Mouse (Mus musculus): ENCODE measurements around the gene Exph5. TPM values are rescaled to one million over a fixed set of nuclear protein-coding genes. Genes with fewer than 3 reads are reported as not detected.

The Exph5 gene
- polyA plus RNA-seq, 1 experiment from 2014 or later = 0.39 TPM

DNA sequence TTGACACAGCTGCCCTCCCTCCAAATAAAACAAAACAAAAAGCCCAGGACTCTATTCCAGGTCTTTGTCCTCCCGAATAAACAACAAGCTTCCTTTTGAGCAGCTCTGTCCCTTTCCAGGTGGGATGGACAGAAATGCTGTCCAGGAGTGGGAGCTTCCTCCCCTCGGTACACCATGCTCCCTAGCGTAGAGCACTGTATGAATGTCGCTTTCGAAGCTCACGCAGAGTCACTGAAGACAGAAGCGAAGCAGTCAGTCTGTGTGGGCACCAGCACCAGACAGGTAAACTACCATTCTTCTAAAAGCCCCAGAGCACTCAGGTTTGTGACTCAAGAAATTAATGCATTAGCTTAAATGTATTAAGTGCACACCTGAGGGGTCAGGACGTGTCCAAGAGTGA lies 20.2 kb downstream of the Exph5 start:
- no peak for ATAC-seq (ENCODE audit: insufficient number of reproducible peaks, insufficient read depth, low FRiP score, low read depth)

DNA sequence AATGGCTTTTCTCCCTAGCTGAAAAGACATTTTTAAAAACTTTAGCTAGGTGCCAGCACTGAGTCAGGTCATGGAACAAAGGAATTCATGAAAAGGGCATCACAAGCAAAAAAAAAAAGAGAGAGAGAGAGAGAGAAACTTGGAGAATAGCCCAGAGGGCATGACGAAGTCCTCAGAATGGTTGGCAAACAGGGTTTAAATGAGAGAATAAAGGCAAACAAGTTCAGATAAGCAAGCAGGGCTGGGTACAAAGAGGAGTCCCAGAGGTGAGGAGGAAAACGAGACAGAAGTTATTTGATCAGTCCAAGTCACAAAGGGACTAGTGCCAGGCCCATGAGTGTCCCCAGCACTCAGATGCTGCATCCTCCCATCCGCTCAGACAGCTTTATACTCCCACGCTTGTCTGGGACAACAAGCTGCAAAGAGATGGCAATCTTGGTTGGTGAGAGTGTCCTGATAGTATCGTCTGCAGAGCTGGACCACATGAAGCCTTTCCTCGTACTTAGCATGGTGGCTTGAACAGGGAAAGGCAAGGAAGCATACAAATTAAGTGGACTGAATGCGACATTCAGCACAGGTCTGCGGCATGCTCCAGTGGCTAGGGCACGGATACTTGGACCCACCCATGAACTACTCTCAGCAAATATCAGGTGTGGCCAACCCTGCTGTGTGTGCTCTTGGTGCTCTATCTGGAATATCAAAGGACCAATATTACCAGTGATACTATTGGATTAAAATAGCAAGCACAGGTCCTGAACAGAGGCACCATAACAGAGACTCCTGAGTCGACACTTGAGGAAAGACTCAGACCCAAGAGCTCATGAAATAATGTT lies 22.2 kb downstream of the Exph5 start:
- no peak overlapping the region for H3K27ac ChIP-seq (replicated peaks in 1 of 2; ENCODE audit: control insufficient read depth in 1 of 2, insufficient read depth in 1 of 2, low read depth in 2 of 2, low read length in 2 of 2)
- H3K4me2 ChIP-seq (ENCODE audit: low read length) = no peak overlapping the region
- H3K36me3 ChIP-seq (ENCODE audit: control insufficient read depth, insufficient read depth, low read length) = no peaks in the 10 kb centered on the region
- no peak overlapping the region for H3K4me3 ChIP-seq (ENCODE audit: control insufficient read depth in 1 of 2, insufficient read depth in 1 of 2, low read depth in 1 of 2, low read length in 2 of 2)
- H3K4me1 ChIP-seq (ENCODE audit: control insufficient read depth in 2 of 2, insufficient read depth in 2 of 2, low read length in 2 of 2) = peaks cover 0 to 7% of the 10 kb centered on the region in 2 experiments
- ATAC-seq (ENCODE audit: insufficient number of reproducible peaks, insufficient read depth, low FRiP score, low read depth) = no peak
- 80% methylated on average over 10 of the region's 10 CpGs for WGBS
- H3K27me3 ChIP-seq (ENCODE audit: control insufficient read depth, insufficient read depth, low read length) = no peaks in the 10 kb centered on the region
- no peaks in the 10 kb centered on the region for H3K9me3 ChIP-seq (ENCODE audit: control insufficient read depth, low read length)
- H3K9ac ChIP-seq (ENCODE audit: low read length) = no peak overlapping the region

More for the DNA sequence above, 20.2 kb downstream of the Exph5 start:
- no peaks in the 10 kb centered on the region for H3K9me3 ChIP-seq (ENCODE audit: control insufficient read depth, low read length)
- H3K9ac ChIP-seq (ENCODE audit: low read length) = no peak overlapping the region
- H3K4me1 ChIP-seq (ENCODE audit: control insufficient read depth in 2 of 2, insufficient read depth in 2 of 2, low read length in 2 of 2) = peaks cover 0 to 7% of the 10 kb centered on the region in 2 experiments
- no peaks in the 10 kb centered on the region for H3K27me3 ChIP-seq (ENCODE audit: control insufficient read depth, insufficient read depth, low read length)
- 73% methylated on average over 8 of the region's 8 CpGs for WGBS
- H3K36me3 ChIP-seq (ENCODE audit: control insufficient read depth, insufficient read depth, low read length) = no peaks in the 10 kb centered on the region
- no peak overlapping the region for H3K27ac ChIP-seq (replicated peaks in 1 of 2; ENCODE audit: control insufficient read depth in 1 of 2, insufficient read depth in 1 of 2, low read depth in 2 of 2, low read length in 2 of 2)
- no peak overlapping the region for H3K4me2 ChIP-seq (ENCODE audit: low read length)
- no peak overlapping the region for H3K4me3 ChIP-seq (ENCODE audit: control insufficient read depth in 1 of 2, insufficient read depth in 1 of 2, low read depth in 1 of 2, low read length in 2 of 2)

DNA sequence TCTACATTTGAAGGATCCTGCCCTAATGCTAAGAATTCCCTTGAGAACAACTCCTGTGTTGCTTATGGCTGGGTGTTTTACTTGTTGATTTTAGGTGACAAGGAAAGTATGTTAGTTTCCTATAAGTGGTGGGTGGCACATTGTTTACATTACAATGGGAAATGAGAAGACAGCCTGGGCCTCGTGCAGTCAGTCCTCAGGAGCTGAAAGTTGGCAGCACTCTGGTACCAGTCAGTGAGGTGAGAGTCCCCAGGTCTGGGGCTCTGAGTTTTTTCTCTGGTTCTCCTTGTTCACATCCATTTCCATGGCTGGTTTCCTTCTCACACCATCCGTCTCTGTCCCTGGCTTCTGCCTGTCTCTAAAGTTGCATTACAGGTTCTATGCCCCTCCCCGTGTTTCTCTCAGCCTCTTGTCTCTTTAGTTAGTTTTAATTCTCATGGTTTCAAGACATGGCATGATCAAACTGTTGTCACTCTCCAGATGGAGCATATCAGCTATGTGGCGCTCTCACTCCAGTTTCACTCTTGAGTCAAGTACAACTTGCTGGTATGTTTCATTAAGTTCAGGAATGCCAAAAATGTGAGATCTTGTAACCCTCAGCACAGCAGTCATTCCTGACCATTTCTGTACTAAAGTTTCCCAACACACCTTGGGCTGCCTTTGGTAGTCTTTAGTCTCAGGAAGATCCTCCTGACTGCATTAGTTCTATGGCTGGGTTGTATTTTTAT lies 24.1 kb downstream of the Exph5 start:
- 22% methylated on average over 4 of the region's 4 CpGs for WGBS
- H3K27ac ChIP-seq (replicated peaks in 1 of 2; ENCODE audit: control insufficient read depth in 1 of 2, insufficient read depth in 1 of 2, low read depth in 2 of 2, low read length in 2 of 2) = no peak overlapping the region
- no peaks in the 10 kb centered on the region for H3K36me3 ChIP-seq (ENCODE audit: control insufficient read depth, insufficient read depth, low read length)
- ATAC-seq (ENCODE audit: insufficient number of reproducible peaks, insufficient read depth, low FRiP score, low read depth) = no peak
- H3K4me3 ChIP-seq (ENCODE audit: control insufficient read depth in 1 of 2, insufficient read depth in 1 of 2, low read depth in 1 of 2, low read length in 2 of 2) = no peak overlapping the region
- H3K4me1 ChIP-seq (ENCODE audit: control insufficient read depth in 2 of 2, insufficient read depth in 2 of 2, low read length in 2 of 2) = peaks cover 0 to 7% of the 10 kb centered on the region in 2 experiments
- H3K9me3 ChIP-seq (ENCODE audit: control insufficient read depth, low read length) = no peaks in the 10 kb centered on the region
- no peak overlapping the region for H3K4me2 ChIP-seq (ENCODE audit: low read length)
- H3K27me3 ChIP-seq (ENCODE audit: control insufficient read depth, insufficient read depth, low read length) = no peaks in the 10 kb centered on the region
- no peak overlapping the region for H3K9ac ChIP-seq (ENCODE audit: low read length)

DNA sequence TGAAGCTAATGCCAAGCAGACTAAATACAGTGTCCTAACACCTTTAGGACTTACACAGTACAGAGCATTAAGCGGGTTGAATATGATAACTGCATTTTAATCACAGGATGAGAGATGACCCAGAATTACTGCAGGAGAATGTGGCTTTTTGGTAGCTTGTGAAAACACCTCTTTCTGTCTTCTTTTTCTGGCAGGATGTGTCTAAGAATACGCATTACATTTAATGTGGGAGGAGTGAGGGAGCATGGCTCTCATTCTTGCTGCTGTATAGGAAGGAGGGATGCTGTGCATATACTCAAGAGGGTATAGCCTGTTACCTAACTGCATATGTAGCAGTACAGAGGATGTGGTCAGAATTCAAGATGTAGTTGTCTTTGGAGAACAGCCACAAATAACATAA lies 26.7 kb downstream of the Exph5 start:
- Histone ChIP-seq H3K9me3 (ENCODE audit: control insufficient read depth, low read length) (no peaks in the 10 kb centered on the region), H3K9ac (ENCODE audit: low read length) (no peak overlapping the region), H3K4me1 (ENCODE audit: control insufficient read depth in 2 of 2, insufficient read depth in 2 of 2, low read length in 2 of 2) (peaks cover 0 to 7% of the 10 kb centered on the region in 2 experiments; a peak in 3 of 4 replicates), H3K27ac (replicated peaks in 1 of 2; ENCODE audit: control insufficient read depth in 1 of 2, insufficient read depth in 1 of 2, low read depth in 2 of 2, low read length in 2 of 2) (no peak overlapping the region), H3K4me2 (ENCODE audit: low read length) (no peak overlapping the region), H3K36me3 (ENCODE audit: control insufficient read depth, insufficient read depth, low read length) (no peaks in the 10 kb centered on the region), H3K4me3 (ENCODE audit: control insufficient read depth in 1 of 2, insufficient read depth in 1 of 2, low read depth in 1 of 2, low read length in 2 of 2) (no peak overlapping the region), H3K27me3 (ENCODE audit: control insufficient read depth, insufficient read depth, low read length) (no peaks in the 10 kb centered on the region)
- 89% methylated on average over 2 of the region's 2 CpGs for WGBS
- no peak for ATAC-seq (ENCODE audit: insufficient number of reproducible peaks, insufficient read depth, low FRiP score, low read depth)

DNA sequence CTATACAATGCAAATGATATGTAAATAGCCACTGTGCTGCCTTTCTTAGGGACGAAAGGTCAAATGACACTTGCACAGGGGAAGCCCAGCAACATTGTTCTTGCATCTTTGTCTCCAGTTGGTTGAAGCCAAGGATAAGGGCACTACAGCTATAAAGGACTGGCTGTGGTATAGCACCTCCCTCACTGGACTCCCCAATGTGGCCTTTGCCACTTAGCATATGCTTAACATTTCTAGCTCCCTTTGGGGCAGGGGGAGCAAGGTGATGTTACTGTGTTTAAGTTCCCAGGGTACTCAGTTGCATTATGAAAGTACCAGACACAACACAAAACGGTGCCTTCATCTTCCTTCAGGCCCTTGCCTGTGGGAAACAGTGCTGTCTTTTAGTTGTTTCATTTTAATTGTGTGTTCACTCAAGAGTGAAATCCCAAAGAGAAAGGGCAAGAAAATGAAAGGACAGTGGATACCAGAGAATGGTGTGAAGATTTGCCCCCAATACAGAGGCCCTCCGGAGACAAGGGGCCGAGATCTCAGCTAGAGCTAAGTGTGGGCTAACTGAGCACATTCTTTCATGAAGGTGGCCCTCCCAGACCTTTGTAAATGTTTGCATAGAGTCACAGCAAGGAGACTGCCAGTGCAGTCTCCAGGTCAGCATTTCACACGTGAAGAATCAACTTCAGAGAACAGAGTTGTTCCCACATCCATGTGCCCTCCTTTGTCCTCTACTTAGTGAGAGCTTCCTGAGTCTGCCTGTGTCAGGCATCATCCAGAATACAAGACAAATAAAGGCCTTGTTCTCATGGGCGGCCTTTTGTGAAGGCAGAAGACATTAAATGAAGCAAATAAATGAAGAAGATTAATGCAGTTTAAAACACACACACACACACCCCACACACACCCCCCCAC lies 28.1 kb downstream of the Exph5 start:
- no peak overlapping the region for H3K4me3 ChIP-seq (ENCODE audit: control insufficient read depth in 1 of 2, insufficient read depth in 1 of 2, low read depth in 1 of 2, low read length in 2 of 2)
- no peak overlapping the region for H3K4me2 ChIP-seq (ENCODE audit: low read length)
- WGBS = 59% methylated on average over 6 of the region's 6 CpGs
- ATAC-seq (ENCODE audit: insufficient number of reproducible peaks, insufficient read depth, low FRiP score, low read depth) = no peak
- no peaks in the 10 kb centered on the region for H3K36me3 ChIP-seq (ENCODE audit: control insufficient read depth, insufficient read depth, low read length)
- H3K4me1 ChIP-seq (ENCODE audit: control insufficient read depth in 2 of 2, insufficient read depth in 2 of 2, low read length in 2 of 2) = peaks cover 0 to 7% of the 10 kb centered on the region in 2 experiments; a peak in 3 of 4 replicates
- no peak overlapping the region for H3K27ac ChIP-seq (replicated peaks in 1 of 2; ENCODE audit: control insufficient read depth in 1 of 2, insufficient read depth in 1 of 2, low read depth in 2 of 2, low read length in 2 of 2)
- no peaks in the 10 kb centered on the region for H3K27me3 ChIP-seq (ENCODE audit: control insufficient read depth, insufficient read depth, low read length)
- no peaks in the 10 kb centered on the region for H3K9me3 ChIP-seq (ENCODE audit: control insufficient read depth, low read length)
- H3K9ac ChIP-seq (ENCODE audit: low read length) = no peak overlapping the region

DNA sequence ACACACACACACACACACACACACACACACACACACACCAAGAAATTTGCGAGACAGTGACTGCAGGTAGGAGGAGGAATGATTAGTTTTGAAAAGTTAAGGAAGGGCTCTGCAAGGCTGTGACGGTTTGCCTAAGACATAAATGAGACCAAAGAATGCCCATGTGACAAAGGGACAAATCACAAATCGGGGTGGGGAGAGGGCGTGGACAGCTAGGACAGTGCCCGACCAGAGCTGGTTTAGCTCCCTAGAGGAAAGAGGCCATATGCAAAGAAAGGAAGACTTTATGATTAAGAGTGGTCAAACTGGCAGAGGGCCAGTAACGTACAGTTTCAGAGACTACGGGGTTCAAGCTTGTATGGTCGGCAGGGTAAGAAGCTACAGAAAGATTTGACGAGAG lies 28.8 kb downstream of the Exph5 start:
- H3K9ac ChIP-seq (ENCODE audit: low read length) = no peak overlapping the region
- no peak overlapping the region for H3K4me2 ChIP-seq (ENCODE audit: low read length)
- H3K27ac ChIP-seq (replicated peaks in 1 of 2; ENCODE audit: control insufficient read depth in 1 of 2, insufficient read depth in 1 of 2, low read depth in 2 of 2, low read length in 2 of 2) = no peak overlapping the region
- no peaks in the 10 kb centered on the region for H3K9me3 ChIP-seq (ENCODE audit: control insufficient read depth, low read length)
- H3K4me3 ChIP-seq (ENCODE audit: control insufficient read depth in 1 of 2, insufficient read depth in 1 of 2, low read depth in 1 of 2, low read length in 2 of 2) = no peak overlapping the region
- 74% methylated on average over 9 of the region's 9 CpGs for WGBS
- H3K27me3 ChIP-seq (ENCODE audit: control insufficient read depth, insufficient read depth, low read length) = no peaks in the 10 kb centered on the region
- ATAC-seq (ENCODE audit: insufficient number of reproducible peaks, insufficient read depth, low FRiP score, low read depth) = no peak
- H3K4me1 ChIP-seq (ENCODE audit: control insufficient read depth in 2 of 2, insufficient read depth in 2 of 2, low read length in 2 of 2) = peaks cover 0 to 7% of the 10 kb centered on the region in 2 experiments; a peak in 3 of 4 replicates
- no peaks in the 10 kb centered on the region for H3K36me3 ChIP-seq (ENCODE audit: control insufficient read depth, insufficient read depth, low read length)

DNA sequence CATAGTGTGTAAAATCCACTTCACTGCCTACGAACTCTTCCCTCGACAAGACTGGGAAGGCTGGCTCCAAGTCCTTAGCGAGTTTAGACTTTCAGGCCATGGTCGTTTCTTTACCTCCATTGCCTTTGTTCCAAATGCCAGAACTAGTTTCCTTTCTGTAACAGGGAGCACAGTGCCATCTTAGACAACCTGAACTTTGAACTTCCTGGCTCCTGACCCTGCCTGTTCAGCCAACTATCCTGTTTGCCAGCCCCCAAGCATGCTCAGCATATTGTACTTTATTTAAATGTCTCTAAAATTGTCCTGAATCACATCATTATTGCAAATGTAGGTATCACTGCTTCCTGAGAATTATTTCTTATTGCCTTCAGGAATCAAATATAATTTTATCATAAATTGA lies 32.0 kb downstream of the Exph5 start:
- ATAC-seq (ENCODE audit: insufficient number of reproducible peaks, insufficient read depth, low FRiP score, low read depth) = no peak
- no peaks in the 10 kb centered on the region for H3K9me3 ChIP-seq (ENCODE audit: control insufficient read depth, low read length)
- no peaks in the 10 kb centered on the region for H3K27me3 ChIP-seq (ENCODE audit: control insufficient read depth, insufficient read depth, low read length)
- no peak overlapping the region for H3K4me3 ChIP-seq (ENCODE audit: control insufficient read depth in 1 of 2, insufficient read depth in 1 of 2, low read depth in 1 of 2, low read length in 2 of 2)
- H3K9ac ChIP-seq (ENCODE audit: low read length) = no peak overlapping the region
- H3K27ac ChIP-seq (replicated peaks in 1 of 2; ENCODE audit: control insufficient read depth in 1 of 2, insufficient read depth in 1 of 2, low read depth in 2 of 2, low read length in 2 of 2) = no peak overlapping the region
- H3K4me1 ChIP-seq (ENCODE audit: control insufficient read depth in 2 of 2, insufficient read depth in 2 of 2, low read length in 2 of 2) = no peaks in the 10 kb centered on the region
- 78% methylated on average over 4 of the region's 4 CpGs for WGBS
- no peak overlapping the region for H3K4me2 ChIP-seq (ENCODE audit: low read length)
- no peaks in the 10 kb centered on the region for H3K36me3 ChIP-seq (ENCODE audit: control insufficient read depth, insufficient read depth, low read length)

Measured in heart, embryonic 14.5 days (tissue).